Comparison of ENCODE assay signal across 22 mouse cellular contexts in genomic region chr13:107825636-107826035, GRCm38 (mm10).
"Had no signal": no experiment of that assay in that cellular context is flagged by ENCODE, and none has a peak within 500 bp of the region (broad histone marks: within the 10 kb centered on the region; RNA-seq: fewer than 3 reads in every experiment).

No protein-coding gene starts in this region.

- H3K27ac ChIP-seq: kidney, embryonic 15.5 days; left cerebral cortex, adult 2 months; limb, embryonic 12.5 days; limb, embryonic 15.5 days; liver, embryonic 12.5 days; liver, embryonic 15.5 days; midbrain, embryonic 10.5 days; midbrain, embryonic 13.5 days; stomach, postnatal 0 days had no signal

- H3K9ac ChIP-seq: kidney, embryonic 15.5 days; limb, embryonic 12.5 days; limb, embryonic 15.5 days; liver, embryonic 12.5 days; liver, embryonic 15.5 days; midbrain, embryonic 13.5 days had no signal

- DNase-seq: kidney, adult 11 months; kidney, adult 8-10 months; kidney, postnatal 10 days; kidney, postnatal 36 days; layer of hippocampus, postnatal 36 days; left cerebral cortex, postnatal 4 days; lung, adult 2 months; right cerebral cortex, postnatal 4 days; thymus, adult 2 months; thymus, postnatal 25 days had no signal

- H3K27me3 ChIP-seq: kidney, embryonic 15.5 days; limb, embryonic 12.5 days; limb, embryonic 15.5 days; liver, embryonic 12.5 days; liver, embryonic 15.5 days; megakaryocyte, embryonic 14.5 days; midbrain, embryonic 13.5 days had no signal

- H3K4me1 ChIP-seq: liver, embryonic 15.5 days had no signal

- ATAC-seq: liver, embryonic 12.5 days; midbrain, embryonic 13.5 days; midbrain, embryonic 16.5 days had no signal

- H3K9me3 ChIP-seq: kidney, embryonic 15.5 days; limb, embryonic 12.5 days; limb, embryonic 15.5 days; liver, embryonic 12.5 days; liver, embryonic 15.5 days; megakaryocyte, embryonic 14.5 days; midbrain, embryonic 10.5 days; midbrain, embryonic 13.5 days had no signal

- H3K36me3 ChIP-seq: kidney, embryonic 15.5 days; limb, embryonic 12.5 days; limb, embryonic 15.5 days; liver, embryonic 12.5 days; liver, embryonic 15.5 days; midbrain, embryonic 10.5 days; midbrain, embryonic 13.5 days had no signal

- H3K4me2 ChIP-seq: kidney, embryonic 15.5 days; limb, embryonic 12.5 days; limb, embryonic 15.5 days; liver, embryonic 12.5 days; liver, embryonic 15.5 days; midbrain, embryonic 13.5 days had no signal

- H3K4me3 ChIP-seq: kidney, embryonic 15.5 days; left cerebral cortex, adult 2 months; limb, embryonic 12.5 days; limb, embryonic 15.5 days; liver, embryonic 12.5 days; liver, embryonic 15.5 days; megakaryocyte, embryonic 14.5 days; midbrain, embryonic 10.5 days; midbrain, embryonic 13.5 days; myocyte had no signal
